Mouse (Mus musculus) urinary bladder, postnatal 0 days (tissue): Measurements from ENCODE around the gene Dhx30. TPM values are rescaled to one million over a fixed set of nuclear protein-coding genes. Genes with fewer than 3 reads are reported as not detected.

Experiments used
- polyA plus RNA-seq: library from polyadenylated mRNA; unstranded; fragments of >200 nt; fragmentation: Nextera tagmentation; extraction: Ambion mirVana; gene quantifications from 2 replicates; pipeline ENCODE4 v1.2.1, GENCODE M21; 2015

Gene Dhx30
- polyA plus RNA-seq, result 52.5 and 56.9 TPM in 2 replicates

DNA sequence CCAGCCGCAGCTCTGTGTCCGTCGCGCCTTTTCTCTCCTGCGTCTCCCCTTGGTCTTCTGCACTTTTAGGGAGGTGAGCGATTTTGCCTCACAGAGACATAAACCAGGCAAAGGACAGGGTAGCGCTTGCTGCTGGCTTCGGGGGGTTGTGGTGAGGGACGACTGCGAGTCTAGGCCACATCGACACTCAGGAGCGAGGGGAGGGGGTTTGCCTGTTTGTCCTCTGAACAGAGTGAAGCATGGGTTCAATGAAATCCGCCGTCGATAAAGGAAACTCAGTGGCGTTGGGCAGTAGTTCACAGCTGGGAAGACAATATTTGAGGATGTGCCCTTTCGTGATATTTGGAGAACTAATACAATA lies at the start of gene Dhx30:
Dhx30 (minus strand) TSS at position 52 of the 361 bp plus-strand sequence.

DNA sequence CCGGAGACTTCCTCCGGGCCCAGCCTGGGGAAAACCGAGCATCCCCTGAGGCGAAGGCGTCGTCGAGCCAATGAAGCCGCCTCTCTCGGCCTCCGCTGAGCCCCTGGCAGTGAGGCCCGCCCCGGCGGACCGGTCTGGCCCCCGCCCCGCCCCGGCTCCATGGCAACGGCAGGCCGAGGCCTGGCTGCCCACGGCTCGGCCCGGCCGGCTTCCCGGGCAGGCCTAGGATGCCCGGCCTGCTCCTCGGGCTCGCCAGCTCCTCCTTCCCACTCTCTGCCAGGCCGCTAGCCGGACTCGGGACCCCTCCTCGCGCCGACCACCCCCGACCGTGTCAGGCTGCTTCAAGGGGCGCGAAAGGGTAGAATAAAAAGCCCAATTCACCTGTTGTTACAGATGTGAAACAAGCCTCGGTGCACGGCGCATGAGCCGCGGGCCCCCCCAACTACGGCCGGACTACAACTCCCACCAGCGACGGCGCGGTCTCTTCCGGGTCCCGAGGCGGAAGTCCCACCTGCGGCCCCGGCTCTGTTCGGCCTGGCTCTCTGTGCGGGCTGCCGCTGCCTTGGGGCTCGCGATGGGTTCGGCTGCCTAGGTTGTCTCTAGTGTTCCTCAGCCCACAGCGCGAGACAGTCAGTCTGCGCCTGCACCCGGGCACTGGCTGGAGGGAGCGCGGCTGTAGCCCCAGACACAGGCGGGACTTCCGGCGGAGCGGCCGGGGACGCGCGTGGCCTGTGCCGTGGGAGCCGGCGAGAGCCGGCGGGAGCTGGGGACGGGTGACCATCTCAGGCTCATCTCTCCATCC lies 452 bp downstream of the Dhx30 start, which contains the start of gene Smarcc1:
Smarcc1 (plus strand) TSS at position 732 of the 802 bp plus-strand sequence.

Other genes starting within 250 kb of the Dhx30 start
- 15.3 TPM in 2 replicates for gene Cdc25a, start 242.3 kb downstream of the Dhx30 start, polyA plus RNA-seq
- 45.8 and 63.3 TPM in 2 replicates for gene Map4, start 186.4 kb downstream of the Dhx30 start, polyA plus RNA-seq
- 31.0 and 33.7 TPM in 2 replicates for gene Smarcc1, start 122 bp downstream of the Dhx30 start, polyA plus RNA-seq
- gene Cspg5, start 126.0 kb upstream of the Dhx30 start, polyA plus RNA-seq, result 18.5 and 19.3 TPM in 2 replicates
- gene Elp6, start 187.3 kb upstream of the Dhx30 start, polyA plus RNA-seq, result 8.3 and 9.1 TPM in 2 replicates
- gene Scap, start 215.5 kb upstream of the Dhx30 start, polyA plus RNA-seq, result 23.5 and 25.2 TPM in 2 replicates